Mouse (Mus musculus): Measurements from ENCODE around the gene Ube2q1.

- TF ChIP-seq GATA1 (IDR thresholded peaks at IDR 0.05; ENCODE audit: borderline replicate concordance, low read length), result no peak
- no peak for TF ChIP-seq FLI1 (IDR thresholded peaks at IDR 0.05; ENCODE audit: low read length)
Observed at GRCm38 (mm10) chr3:89780102-89780501, 6.7 kb downstream of the Ube2q1 start.

Data from megakaryocyte, embryonic 14.5 days (primary cell).